Mouse (Mus musculus) brain, embryonic 14.5 days (tissue): ENCODE measurements around the gene Zfp786.

Source experiments
- CTCF ChIP-seq: fragments of 200-500 bp; IDR thresholded peaks from 2 replicates; pipeline ENCODE4 v1.5.1; 2012; ENCODE audit warnings: inconsistent platforms, mild to moderate bottlenecking, moderate library complexity, borderline replicate concordance; ENCODE audit not compliant: insufficient read depth, insufficient read length; ENCODE audit errors: extremely low read depth
- POLR2A ChIP-seq: fragments of 200-500 bp; IDR thresholded peaks from 2 replicates; pipeline ENCODE4 v1.6.1; 2012; ENCODE audit warnings: mild to moderate bottlenecking, inconsistent platforms, borderline replicate concordance; ENCODE audit not compliant: poor library complexity, insufficient read depth, insufficient read length, severe bottlenecking; ENCODE audit errors: extremely low read depth

DNA sequence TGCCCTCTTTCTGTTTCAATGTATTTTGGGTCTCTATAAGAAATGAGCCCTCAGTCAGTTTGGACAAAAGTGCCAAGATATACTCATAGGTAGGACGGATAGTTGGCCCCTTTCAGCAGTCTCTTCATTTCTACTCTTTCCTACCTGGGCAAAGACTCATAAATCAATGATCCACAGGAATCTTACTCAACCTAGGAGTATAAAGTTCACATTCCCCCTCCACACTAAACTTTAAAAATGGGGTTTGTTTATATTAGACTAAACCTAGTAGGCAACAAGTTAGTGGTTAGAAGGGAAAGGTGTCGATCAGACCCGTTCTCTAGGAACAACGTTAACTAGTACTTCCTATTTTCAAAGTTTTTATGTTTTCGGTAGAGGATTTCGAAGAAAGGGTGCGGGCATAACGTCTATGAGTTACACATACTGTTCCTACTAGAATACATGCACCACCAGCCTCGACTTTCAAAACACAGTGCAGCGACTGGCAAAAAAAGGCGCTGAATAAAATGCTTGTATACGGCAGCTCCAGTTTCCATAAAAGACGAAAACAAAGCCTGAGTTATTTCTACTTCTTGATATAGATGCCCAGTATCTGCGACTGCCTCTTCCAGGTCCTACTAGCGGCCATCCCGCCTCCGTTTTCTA, 18.3 kb downstream of the Zfp786 start:
- TF ChIP-seq CTCF (no peak), POLR2A (no peak)
